Mouse (Mus musculus): Measurements from ENCODE around the gene Aunip. TPM values are rescaled to one million over a fixed set of nuclear protein-coding genes. Genes with fewer than 3 reads are reported as not detected.
A peak's percentile ranks its signal among the peaks of the same experiment; 100 is the strongest.

Aunip gene
- total and polyA plus RNA-seq, 2 experiments from 2014 or later: 1.8 to 3.1 TPM

DNA sequence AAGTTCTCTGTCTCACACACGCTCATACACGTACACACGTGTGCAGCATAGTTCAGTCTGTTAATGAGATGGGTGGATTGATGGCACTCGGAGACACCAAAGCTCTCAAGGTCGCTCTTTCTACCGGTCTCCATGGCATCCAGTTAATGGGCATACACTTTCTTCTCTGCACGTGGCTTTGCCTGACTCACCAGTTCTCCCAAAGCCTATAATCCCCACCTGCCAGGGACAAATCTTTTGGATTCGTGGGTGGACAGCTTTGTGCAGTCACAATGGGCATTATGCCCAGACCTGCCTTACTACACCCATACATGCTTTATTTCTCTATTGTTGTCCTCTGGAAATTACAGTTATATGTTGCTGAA lies 25.0 kb downstream of the Aunip start:
- H3K9ac ChIP-seq (replicated peaks; ENCODE audit: low read depth, low read length): peak overlapping the region; percentile 91; the same call in 1 of the 2 replicates
- H3K27ac ChIP-seq (ENCODE audit: low read depth): peak overlapping the region; percentile 98
- no peaks in the 10 kb centered on the region for H3K9me3 ChIP-seq (replicated peaks; ENCODE audit: control insufficient read depth, low read length)
- ATAC-seq (ENCODE audit: insufficient read depth, low read depth): no peak
- no peak for DNase-seq (ENCODE audit: low spot score)
- peaks cover 16% of the 10 kb centered on the region for H3K36me3 ChIP-seq (replicated peaks; ENCODE audit: control insufficient read depth, insufficient read depth, low read length)
- WGBS: 10% methylated on average over 8 of the region's 8 CpGs
- H3K4me1 ChIP-seq (ENCODE audit: control insufficient read depth, insufficient read depth): peaks cover 25% of the 10 kb centered on the region
- no peak for TF ChIP-seq CTCF (IDR thresholded peaks at IDR 0.05; ENCODE audit: low read depth)
- TF ChIP-seq EP300 (IDR thresholded peaks at IDR 0.05; ENCODE audit: low read depth): no peak
- no peaks in the 10 kb centered on the region for H3K27me3 ChIP-seq (ENCODE audit: control insufficient read depth, insufficient read depth, low read length)
- H3K4me3 ChIP-seq (ENCODE audit: low read depth, low read length): peak overlapping the region; percentile 94
- H3K4me2 ChIP-seq (ENCODE audit: low read depth, low read length): peak overlapping the region; percentile 93

DNA sequence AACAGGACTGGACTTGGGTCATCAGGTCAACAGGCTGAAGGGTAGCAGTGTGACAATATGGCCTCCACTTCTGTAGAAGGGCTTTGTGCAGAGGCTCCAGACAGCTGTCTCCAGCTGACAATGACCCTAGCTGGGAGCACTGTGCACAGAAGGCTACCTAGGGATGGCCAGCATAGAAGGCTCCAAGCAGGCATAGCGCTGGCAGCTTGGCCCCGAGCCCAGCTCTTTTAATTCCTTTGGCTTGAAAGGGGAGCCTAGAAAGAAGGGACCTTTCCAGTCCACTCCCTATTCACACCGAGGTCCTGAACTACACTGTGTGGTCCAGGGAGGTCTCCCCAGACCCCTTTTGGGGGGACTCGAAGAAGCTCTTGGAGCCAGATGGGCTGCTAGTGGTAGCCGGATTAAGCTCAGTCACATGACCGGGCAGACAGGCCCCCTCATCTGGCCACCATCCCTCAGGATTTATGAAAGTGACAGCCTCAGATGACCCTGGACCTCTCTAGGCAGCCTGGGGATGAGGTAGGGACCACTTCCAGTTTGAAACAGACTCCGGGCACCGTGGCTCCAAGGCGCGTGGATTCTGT lies 28.3 kb downstream of the Aunip start:
- 0 out of 2 replicates have a peak, but pooled peaks cover 10% of the 10 kb centered on the region for H3K4me1 ChIP-seq (ENCODE audit: control insufficient read depth, insufficient read depth)
- H3K4me2 ChIP-seq (ENCODE audit: low read depth, low read length): no peak overlapping the region
- peaks cover 37% of the 10 kb centered on the region for H3K36me3 ChIP-seq (replicated peaks; ENCODE audit: control insufficient read depth, insufficient read depth, low read length)
- 69% methylated on average over 10 of the region's 10 CpGs for WGBS
- H3K4me3 ChIP-seq (ENCODE audit: low read depth, low read length): no peak overlapping the region
- ATAC-seq (ENCODE audit: insufficient read depth, low read depth) (no peak), DNase-seq (ENCODE audit: low spot score) (no peak)
- H3K27me3 ChIP-seq (ENCODE audit: control insufficient read depth, insufficient read depth, low read length): no peaks in the 10 kb centered on the region
- H3K9me3 ChIP-seq (replicated peaks; ENCODE audit: control insufficient read depth, low read length): no peaks in the 10 kb centered on the region
- H3K27ac ChIP-seq (ENCODE audit: low read depth): no peak overlapping the region
- no peak overlapping the region for H3K9ac ChIP-seq (replicated peaks; ENCODE audit: low read depth, low read length)
- TF ChIP-seq CTCF (IDR thresholded peaks at IDR 0.05; ENCODE audit: low read depth) (no peak), EP300 (IDR thresholded peaks at IDR 0.05; ENCODE audit: low read depth) (no peak)

DNA sequence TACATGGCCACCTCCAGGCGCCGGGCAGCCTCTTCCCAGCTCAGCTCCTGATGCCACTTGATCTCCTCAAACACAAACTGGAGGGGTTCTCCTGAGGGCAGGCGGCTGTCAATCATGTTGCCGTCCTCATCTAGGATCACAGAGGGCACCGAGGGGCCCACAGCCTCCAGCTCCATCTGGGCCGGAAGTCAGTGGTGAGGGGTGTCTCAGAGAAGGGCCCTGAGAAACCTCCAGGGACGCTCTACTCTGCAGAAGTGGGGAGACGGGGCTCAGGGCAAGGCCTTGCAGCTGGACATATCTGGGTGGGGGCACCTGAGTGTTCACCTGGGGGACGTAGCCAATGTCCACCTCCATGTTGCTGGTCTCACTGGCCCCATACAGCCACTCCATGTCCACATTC lies 31.9 kb downstream of the Aunip start:
- Histone ChIP-seq H3K36me3 (replicated peaks; ENCODE audit: control insufficient read depth, insufficient read depth, low read length) (peaks cover 52% of the 10 kb centered on the region), H3K27ac (ENCODE audit: low read depth) (no peak overlapping the region), H3K27me3 (ENCODE audit: control insufficient read depth, insufficient read depth, low read length) (no peaks in the 10 kb centered on the region), H3K4me3 (ENCODE audit: low read depth, low read length) (no peak overlapping the region), H3K4me1 (ENCODE audit: control insufficient read depth, insufficient read depth) (0 out of 2 replicates have a peak, but pooled peaks cover 3% of the 10 kb centered on the region), H3K9me3 (replicated peaks; ENCODE audit: control insufficient read depth, low read length) (no peaks in the 10 kb centered on the region), H3K4me2 (ENCODE audit: low read depth, low read length) (no peak overlapping the region), H3K9ac (replicated peaks; ENCODE audit: low read depth, low read length) (no peak overlapping the region)
- WGBS: 85% methylated on average over 9 of the region's 9 CpGs
- ATAC-seq (ENCODE audit: insufficient read depth, low read depth) (no peak), DNase-seq (ENCODE audit: low spot score) (no peak)
- TF ChIP-seq CTCF (IDR thresholded peaks at IDR 0.05; ENCODE audit: low read depth) (no peak), EP300 (IDR thresholded peaks at IDR 0.05; ENCODE audit: low read depth) (no peak)

DNA sequence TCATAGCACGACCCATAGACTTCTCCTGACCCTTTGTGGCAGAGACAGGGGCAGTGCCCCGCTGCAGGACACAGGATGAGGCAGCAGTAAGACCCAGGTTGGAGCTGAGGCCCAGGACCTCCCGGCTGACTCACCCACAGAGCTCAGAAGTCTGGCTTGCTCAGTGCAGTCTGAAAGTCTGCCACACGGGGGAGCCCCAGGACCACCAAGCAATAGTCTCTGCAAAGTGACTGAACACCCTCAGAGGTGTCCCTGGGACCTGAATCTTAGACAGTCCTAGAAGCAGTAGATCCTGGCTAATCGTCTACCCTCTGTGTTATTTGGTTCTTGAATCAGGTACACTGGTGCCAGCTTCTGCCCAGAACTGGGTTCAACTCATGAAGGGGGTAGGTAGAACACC lies 32.5 kb downstream of the Aunip start:
- Histone ChIP-seq H3K9me3 (replicated peaks; ENCODE audit: control insufficient read depth, low read length) (no peaks in the 10 kb centered on the region), H3K27me3 (ENCODE audit: control insufficient read depth, insufficient read depth, low read length) (no peaks in the 10 kb centered on the region), H3K27ac (ENCODE audit: low read depth) (no peak overlapping the region), H3K4me2 (ENCODE audit: low read depth, low read length) (no peak overlapping the region), H3K4me3 (ENCODE audit: low read depth, low read length) (no peak overlapping the region), H3K36me3 (replicated peaks; ENCODE audit: control insufficient read depth, insufficient read depth, low read length) (peaks cover 51% of the 10 kb centered on the region), H3K9ac (replicated peaks; ENCODE audit: low read depth, low read length) (no peak overlapping the region), H3K4me1 (ENCODE audit: control insufficient read depth, insufficient read depth) (0 out of 2 replicates have a peak, but pooled peaks cover 3% of the 10 kb centered on the region)
- ATAC-seq (ENCODE audit: insufficient read depth, low read depth) (peak; percentile 57), DNase-seq (ENCODE audit: low spot score) (peak; percentile 80)
- 7% methylated on average over 5 of the region's 5 CpGs for WGBS
- TF ChIP-seq EP300 (IDR thresholded peaks at IDR 0.05; ENCODE audit: low read depth) (no peak), CTCF (IDR thresholded peaks at IDR 0.05; ENCODE audit: low read depth) (peak; percentile 95)

DNA sequence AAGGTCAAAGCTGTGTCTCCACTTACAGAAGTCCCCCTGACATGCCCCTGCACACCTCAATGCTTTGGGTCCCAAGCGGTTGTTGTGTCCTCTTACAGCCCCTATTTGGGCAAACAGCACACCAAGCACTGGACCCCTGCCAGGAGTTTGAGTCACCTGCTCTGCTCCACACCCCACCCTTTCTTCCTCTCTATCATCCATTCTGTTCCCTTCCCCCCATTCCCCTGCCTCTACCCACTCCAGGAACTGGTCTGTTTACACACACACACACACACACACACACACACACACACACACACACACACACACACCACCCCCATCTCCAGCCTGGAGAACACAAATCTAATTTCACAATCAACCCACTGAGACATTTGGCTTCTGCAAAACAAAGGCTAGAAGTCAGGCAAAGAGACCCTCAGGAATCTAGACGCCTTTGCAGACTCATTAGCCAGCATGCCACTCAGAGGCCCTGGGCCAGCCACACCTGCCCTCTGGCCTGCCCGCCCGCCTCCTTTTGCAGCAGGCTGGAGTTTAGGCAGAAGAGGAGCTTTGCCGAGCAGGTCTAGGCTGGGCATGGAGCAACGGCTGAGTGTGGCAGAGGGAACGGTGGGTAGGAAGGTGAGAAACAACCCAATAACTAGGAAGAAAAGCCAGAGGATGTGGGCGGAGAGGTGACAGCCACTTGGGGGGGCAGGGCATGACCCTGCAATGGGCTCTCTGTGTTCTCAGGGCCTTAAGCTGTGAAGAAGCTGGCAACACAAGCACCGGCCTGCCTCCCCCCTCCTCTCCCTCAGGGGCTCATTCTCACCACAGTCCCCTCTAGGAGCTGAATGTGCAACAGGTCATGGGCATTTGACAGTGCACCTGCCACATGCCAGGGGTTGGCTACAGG lies 36.3 kb downstream of the Aunip start:
- Histone ChIP-seq H3K36me3 (replicated peaks; ENCODE audit: control insufficient read depth, insufficient read depth, low read length) (peaks cover 37% of the 10 kb centered on the region), H3K27me3 (ENCODE audit: control insufficient read depth, insufficient read depth, low read length) (no peaks in the 10 kb centered on the region), H3K4me3 (ENCODE audit: low read depth, low read length) (no peak overlapping the region), H3K4me2 (ENCODE audit: low read depth, low read length) (no peak overlapping the region), H3K9ac (replicated peaks; ENCODE audit: low read depth, low read length) (no peak overlapping the region), H3K4me1 (ENCODE audit: control insufficient read depth, insufficient read depth) (peaks cover 16% of the 10 kb centered on the region), H3K9me3 (replicated peaks; ENCODE audit: control insufficient read depth, low read length) (no peaks in the 10 kb centered on the region), H3K27ac (ENCODE audit: low read depth) (no peak overlapping the region)
- ATAC-seq (ENCODE audit: insufficient read depth, low read depth) (peak; percentile 25), DNase-seq (ENCODE audit: low spot score) (peak; percentile 43)
- TF ChIP-seq CTCF (IDR thresholded peaks at IDR 0.05; ENCODE audit: low read depth): no peak
- TF ChIP-seq EP300 (IDR thresholded peaks at IDR 0.05; ENCODE audit: low read depth): no peak
- 64% methylated on average over 9 of the region's 9 CpGs for WGBS
